In the genomic region with DNA sequence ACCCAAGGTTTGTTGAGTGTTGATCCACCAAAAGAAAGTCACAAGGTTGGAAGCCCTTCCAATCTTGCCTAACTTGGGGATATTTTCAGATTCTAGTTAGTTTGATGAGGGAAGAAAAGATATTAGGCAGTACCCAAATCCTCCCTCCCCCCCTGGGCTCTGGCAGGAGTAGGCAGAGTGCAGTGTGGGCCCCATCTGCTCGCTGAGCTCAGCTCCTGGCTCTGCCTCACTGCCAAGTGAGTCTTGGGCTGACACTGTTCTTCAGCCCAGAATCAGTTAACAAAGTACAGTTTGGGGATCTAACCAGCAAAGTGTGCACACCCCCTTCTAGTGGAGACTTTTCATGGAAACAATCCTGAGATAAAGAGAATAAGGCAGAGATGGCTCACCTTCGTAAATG, we compare ENCODE assay signal across 18 mouse cellular contexts. TPM values are rescaled to one million over a fixed set of nuclear protein-coding genes. Genes with fewer than 3 reads are reported as not detected.
DNase-seq lines count a peak whose midpoint lies in the region; ATAC-seq and TF ChIP-seq lines count a peak whose summit lies in the region.
"Had no signal": no experiment of that assay in that cellular context is flagged by ENCODE, and none has a peak within 500 bp of the region (broad histone marks: within the 10 kb centered on the region; RNA-seq: fewer than 3 reads in every experiment).

No protein-coding gene starts in this region.

- H3K27ac ChIP-seq in forebrain, embryonic 15.5 days (replicated peaks): peak overlapping the region; percentile 54
- no peak overlapping the region for H3K27ac ChIP-seq in forebrain, embryonic 12.5 days
- H3K27ac ChIP-seq in limb, embryonic 12.5 days: peak overlapping the region; percentile 74
- no peak overlapping the region; the same call in 1 of the 2 replicates for H3K27ac ChIP-seq in limb, embryonic 10.5 days
- H3K27ac ChIP-seq in layer of hippocampus, adult 2 months: peak overlapping the region; percentile 82
- H3K27ac ChIP-seq: kidney, postnatal 0 days had no signal

- H3K9me3 ChIP-seq in forebrain, embryonic 15.5 days: no peaks in the 10 kb centered on the region
- no peaks in the 10 kb centered on the region for H3K9me3 ChIP-seq in forebrain, embryonic 12.5 days
- no peaks in the 10 kb centered on the region for H3K9me3 ChIP-seq in limb, embryonic 12.5 days
- H3K9me3 ChIP-seq in limb, embryonic 10.5 days (replicated peaks): no peaks in the 10 kb centered on the region

- H3K27me3 ChIP-seq in forebrain, embryonic 15.5 days: no peaks in the 10 kb centered on the region
- no peaks in the 10 kb centered on the region for H3K27me3 ChIP-seq in forebrain, embryonic 12.5 days
- no peaks in the 10 kb centered on the region for H3K27me3 ChIP-seq in limb, embryonic 12.5 days
- no peaks in the 10 kb centered on the region for H3K27me3 ChIP-seq in limb, embryonic 10.5 days (ENCODE audit: low read depth, poor library complexity, severe bottlenecking)

- no peaks in the 10 kb centered on the region for H3K36me3 ChIP-seq in forebrain, embryonic 15.5 days
- H3K36me3 ChIP-seq in forebrain, embryonic 12.5 days (replicated peaks): no peaks in the 10 kb centered on the region
- no peaks in the 10 kb centered on the region for H3K36me3 ChIP-seq in limb, embryonic 12.5 days
- no peaks in the 10 kb centered on the region for H3K36me3 ChIP-seq in limb, embryonic 10.5 days

- ATAC-seq in forebrain, embryonic 15.5 days (replicated peaks): peak; percentile 91
- ATAC-seq in forebrain, embryonic 12.5 days (ENCODE audit: low FRiP score): no peak
- ATAC-seq in limb, embryonic 12.5 days (ENCODE audit: insufficient number of reproducible peaks, insufficient read depth, low FRiP score, low TSS enrichment, low read depth): no peak
- ATAC-seq: midbrain, embryonic 16.5 days had no signal

- no peak for DNase-seq in limb, embryonic 10.5 days (ENCODE audit: low spot score)
- peak; percentile 75 to 81 for DNase-seq in layer of hippocampus, adult 2 months (ENCODE audit: low spot score in 2 of 2)
- peak; percentile 33 for DNase-seq in right cerebral cortex, postnatal 25 days
- no peak for DNase-seq in spleen, postnatal 4 days (ENCODE audit: low spot score in 2 of 2)
- no peak for DNase-seq in thymus, adult 18-20 months
- DNase-seq: adrenal gland, adult 8-10 months; cerebellum, adult 11-12 months; lung, postnatal 36 days; spleen, adult 18-20 months had no signal

- H3K9ac ChIP-seq in forebrain, embryonic 15.5 days (replicated peaks): no peak overlapping the region
- no peak overlapping the region for H3K9ac ChIP-seq in forebrain, embryonic 12.5 days
- H3K9ac ChIP-seq in limb, embryonic 12.5 days (replicated peaks): no peak overlapping the region

- TF ChIP-seq CTCF in layer of hippocampus, adult 2 months (conservative IDR thresholded peaks at IDR 0.05): 0 out of 2 replicates have a peak, but pooled peaks have one; percentile 14

- no peaks in the 10 kb centered on the region for H3K4me1 ChIP-seq in forebrain, embryonic 15.5 days
- H3K4me1 ChIP-seq in forebrain, embryonic 12.5 days: no peaks in the 10 kb centered on the region
- H3K4me1 ChIP-seq in limb, embryonic 12.5 days (replicated peaks): peaks cover 14% of the 10 kb centered on the region
- H3K4me1 ChIP-seq in limb, embryonic 10.5 days: peaks cover 6% of the 10 kb centered on the region; the same call in 1 of the 2 replicates

- 65% methylated on average over 2 of the region's 2 CpGs for WGBS in forebrain, embryonic 15.5 days
- WGBS in forebrain, embryonic 12.5 days: 69% methylated on average over 2 of the region's 2 CpGs
- 82% methylated on average over 2 of the region's 2 CpGs for WGBS in limb, embryonic 12.5 days
- 81% methylated on average over 2 of the region's 2 CpGs for WGBS in limb, embryonic 10.5 days

- H3K4me3 ChIP-seq in forebrain, embryonic 15.5 days: no peak overlapping the region
- no peak overlapping the region for H3K4me3 ChIP-seq in forebrain, embryonic 12.5 days (replicated peaks)
- no peak overlapping the region for H3K4me3 ChIP-seq in limb, embryonic 12.5 days (replicated peaks)
- H3K4me3 ChIP-seq in limb, embryonic 10.5 days: no peak overlapping the region
- no peak overlapping the region for H3K4me3 ChIP-seq in layer of hippocampus, adult 2 months

- H3K4me2 ChIP-seq in forebrain, embryonic 15.5 days (replicated peaks): no peak overlapping the region
- H3K4me2 ChIP-seq in forebrain, embryonic 12.5 days: no peak overlapping the region
- H3K4me2 ChIP-seq in limb, embryonic 12.5 days: no peak overlapping the region
- H3K4me2 ChIP-seq: liver, embryonic 11.5 days had no signal

RNA-seq across cellular contexts. Expression of gene Igfbp3, which starts 12.5 kb away (rescaled TPM):
- 34.7 and 40.3 TPM in 2 replicates for polyA plus RNA-seq in forebrain, embryonic 15.5 days (2015; fragmentation: Nextera tagmentation; extraction: Ambion mirVana)
- polyA plus RNA-seq in forebrain, embryonic 12.5 days (2016; fragmentation: Nextera tagmentation; extraction: Ambion mirVana): 14.2 and 14.7 TPM in 2 replicates
- polyA plus RNA-seq in limb, embryonic 12.5 days (2016; fragmentation: Nextera tagmentation; extraction: Ambion mirVana): 122 and 126 TPM in 2 replicates
- polyA plus RNA-seq in limb, embryonic 10.5 days (2016; fragmentation: Nextera tagmentation; extraction: Ambion mirVana): 37.3 and 51.1 TPM in 2 replicates
- total RNA-seq in layer of hippocampus, adult 2 months (2021): 10 to 100 TPM; 10.2 to 11.1 TPM
- total RNA-seq: neutrophil, adult 5-6 weeks had no signal

RNA-seq across cellular contexts. Expression of gene Igfbp1, which starts 28.6 kb away (rescaled TPM):
- polyA plus RNA-seq in forebrain, embryonic 15.5 days (2015; fragmentation: Nextera tagmentation; extraction: Ambion mirVana): 0.14 TPM in 1 of 2 replicates, not detected in the other
- polyA plus RNA-seq in forebrain, embryonic 12.5 days (2016; fragmentation: Nextera tagmentation; extraction: Ambion mirVana): not detected in 2 replicates
- polyA plus RNA-seq in limb, embryonic 12.5 days (2016; fragmentation: Nextera tagmentation; extraction: Ambion mirVana): 1.3 and 1.5 TPM in 2 replicates
- polyA plus RNA-seq in limb, embryonic 10.5 days (2016; fragmentation: Nextera tagmentation; extraction: Ambion mirVana): 0.21 TPM in 1 of 2 replicates, not detected in the other
- under 1 TPM in 1 of 2 experiments, not detected in 1; 0.23 TPM for total RNA-seq in layer of hippocampus, adult 2 months (2021)
- total RNA-seq: adrenal gland, adult 8-10 months; heart, adult 8-10 months; neutrophil, adult 5-6 weeks had no signal

RNA-seq across cellular contexts. Expression of gene Gm11985, which starts 37.8 kb away (rescaled TPM):
- polyA plus RNA-seq in forebrain, embryonic 15.5 days (2015; fragmentation: Nextera tagmentation; extraction: Ambion mirVana): not detected in 2 replicates
- polyA plus RNA-seq in forebrain, embryonic 12.5 days (2016; fragmentation: Nextera tagmentation; extraction: Ambion mirVana): not detected in 2 replicates
- not detected in 2 replicates for polyA plus RNA-seq in limb, embryonic 12.5 days (2016; fragmentation: Nextera tagmentation; extraction: Ambion mirVana)
- polyA plus RNA-seq in limb, embryonic 10.5 days (2016; fragmentation: Nextera tagmentation; extraction: Ambion mirVana): not detected in 2 replicates
- not detected for total RNA-seq in layer of hippocampus, adult 2 months (2021)
- total RNA-seq: adrenal gland, adult 8-10 months; heart, adult 8-10 months; neutrophil, adult 5-6 weeks had no signal
- polyA plus RNA-seq: hindbrain, embryonic 11.5 days; kidney, postnatal 0 days; liver, embryonic 11.5 days; midbrain, embryonic 16.5 days had no signal

Comparison
In these comparisons a context has a peak if more than half of its experiments do, and no peak if none do; other contexts are left out.
1. H3K27ac ChIP-seq: peak in forebrain, embryonic 15.5 days (single experiment), limb, embryonic 12.5 days (single experiment) and layer of hippocampus, adult 2 months (single experiment); none in forebrain, embryonic 12.5 days (single experiment) and limb, embryonic 10.5 days (single experiment).
2. DNase-seq: peak in layer of hippocampus, adult 2 months (2 of 2) and right cerebral cortex, postnatal 25 days (single experiment); none in limb, embryonic 10.5 days (single experiment), spleen, postnatal 4 days (0 of 2) and thymus, adult 18-20 months (0 of 2).